ENCODE assay signal across 26 mouse cellular contexts in the genomic region with DNA sequence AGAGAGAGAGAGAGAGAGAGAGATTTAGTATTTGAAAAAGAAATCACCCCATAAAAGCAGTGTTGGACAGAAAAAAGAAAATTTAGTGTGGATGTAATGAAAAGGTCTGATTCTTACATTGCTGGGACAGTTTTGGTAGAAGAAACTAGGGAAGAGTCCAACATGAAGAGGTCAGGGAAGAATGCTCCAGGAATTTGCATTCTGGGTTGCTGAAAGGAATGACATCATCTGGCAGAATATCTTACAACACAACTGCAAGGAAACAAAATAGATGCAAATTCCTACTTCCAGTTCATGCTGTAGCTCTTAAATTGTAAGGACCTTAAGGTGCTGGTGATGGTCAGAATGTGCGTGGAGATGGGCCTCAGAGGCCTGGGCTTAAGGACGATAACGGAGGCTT.
DNase-seq lines count a peak whose midpoint lies in the region; ATAC-seq and TF ChIP-seq lines count a peak whose summit lies in the region.
"Had no signal": no experiment of that assay in that cellular context is flagged by ENCODE, and none has a peak within 500 bp of the region (broad histone marks: within the 10 kb centered on the region; RNA-seq: fewer than 3 reads in every experiment).

No protein-coding gene starts in this region.

- no peak overlapping the region for H3K27ac ChIP-seq in forebrain, embryonic 14.5 days (ENCODE audit: low read depth, low read length)
- no peak overlapping the region for H3K27ac ChIP-seq in forebrain, embryonic 12.5 days
- H3K27ac ChIP-seq in kidney, postnatal 0 days = no peak overlapping the region
- H3K27ac ChIP-seq in kidney, embryonic 16.5 days (ENCODE audit: low read length) = no peak overlapping the region
- H3K27ac ChIP-seq in heart, embryonic 11.5 days (ENCODE audit: low read depth, low read length) = no peak overlapping the region
- H3K27ac ChIP-seq: embryonic facial prominence, embryonic 13.5 days; embryonic facial prominence, embryonic 15.5 days; forebrain, embryonic 10.5 days; forebrain, embryonic 15.5 days had no signal

- in situ Hi-C loops in Patski (cut with MboI; ENCODE audit: low pct_unique_long_range_greater_than_20kb) = no loop called here

- WGBS in forebrain, embryonic 14.5 days = 79% methylated on average over 3 of the region's 3 CpGs
- WGBS in forebrain, embryonic 12.5 days = 91% methylated on average over 3 of the region's 3 CpGs
- WGBS in kidney, postnatal 0 days = 86% methylated on average over 3 of the region's 3 CpGs
- WGBS in kidney, embryonic 16.5 days = 92% methylated on average over 3 of the region's 3 CpGs
- 78% methylated on average over 3 of the region's 3 CpGs for WGBS in heart, embryonic 11.5 days (ENCODE audit: insufficient replicate concordance)

- no peaks in the 10 kb centered on the region for H3K36me3 ChIP-seq in forebrain, embryonic 14.5 days (ENCODE audit: control insufficient read depth, insufficient read depth, low read length)
- H3K36me3 ChIP-seq in forebrain, embryonic 12.5 days (replicated peaks) = no peaks in the 10 kb centered on the region
- H3K36me3 ChIP-seq in kidney, postnatal 0 days (ENCODE audit: insufficient read depth, low read length) = no peaks in the 10 kb centered on the region
- no peaks in the 10 kb centered on the region for H3K36me3 ChIP-seq in kidney, embryonic 16.5 days (ENCODE audit: insufficient read depth, low read length)
- H3K36me3 ChIP-seq in heart, embryonic 11.5 days (ENCODE audit: control insufficient read depth, insufficient read depth, low read length) = no peaks in the 10 kb centered on the region
- H3K36me3 ChIP-seq: embryonic facial prominence, embryonic 15.5 days; forebrain, embryonic 10.5 days; forebrain, embryonic 15.5 days had no signal

- ATAC-seq in forebrain, embryonic 14.5 days = peak; percentile 15; the same call in 1 of the 2 replicates
- ATAC-seq in forebrain, embryonic 12.5 days (ENCODE audit: low FRiP score) = no peak
- no peak for ATAC-seq in kidney, postnatal 0 days (replicated peaks; ENCODE audit: low FRiP score, low read depth)
- no peak for ATAC-seq in kidney, embryonic 16.5 days (ENCODE audit: low FRiP score, low TSS enrichment)
- peak; percentile 76 for ATAC-seq in Patski
- no peak for ATAC-seq in heart, embryonic 11.5 days (replicated peaks; ENCODE audit: insufficient number of reproducible peaks, low FRiP score, low TSS enrichment)
- ATAC-seq: CD4-positive, CD25-positive, alpha-beta regulatory T cell, adult 4 months; forebrain, embryonic 15.5 days had no signal

- H3K4me1 ChIP-seq in forebrain, embryonic 14.5 days (ENCODE audit: control insufficient read depth, insufficient read depth, low read length) = no peaks in the 10 kb centered on the region
- no peaks in the 10 kb centered on the region for H3K4me1 ChIP-seq in forebrain, embryonic 12.5 days
- no peaks in the 10 kb centered on the region for H3K4me1 ChIP-seq in kidney, postnatal 0 days (replicated peaks; ENCODE audit: insufficient read depth, low read length)
- H3K4me1 ChIP-seq in kidney, embryonic 16.5 days (ENCODE audit: insufficient read depth, low read length) = no peaks in the 10 kb centered on the region
- H3K4me1 ChIP-seq in heart, embryonic 11.5 days (ENCODE audit: control insufficient read depth, insufficient read depth, low read length) = no peaks in the 10 kb centered on the region
- H3K4me1 ChIP-seq: embryonic facial prominence, embryonic 15.5 days; forebrain, embryonic 10.5 days; forebrain, embryonic 15.5 days had no signal

- DNase-seq in forebrain, embryonic 14.5 days (ENCODE audit: low spot score) = no peak
- peak; percentile 14 for DNase-seq in kidney, postnatal 0 days (ENCODE audit: low spot score)
- DNase-seq in Muller cell, postnatal 12 days (ENCODE audit: inconsistent ontology term) = peak; percentile 60
- DNase-seq in Patski (ENCODE audit: low read depth, low spot score) = no peak
- no peak for DNase-seq in cerebellum, postnatal 25 days
- DNase-seq: adrenal gland, adult 2 months; adrenal gland, postnatal 10 days; adrenal gland, postnatal 25 days; B cell, adult 2 months; cerebellum, adult 11-12 months; cerebellum, adult 2 months; cerebellum, adult 9-10 months; cerebellum, postnatal 10 days; cerebellum, postnatal 36 days; embryo, embryonic 11 days had no signal

- no peak for TF ChIP-seq CTCF in kidney, postnatal 0 days (IDR thresholded peaks at IDR 0.05; ENCODE audit: low read depth)
- TF ChIP-seq CTCF in Patski (IDR thresholded peaks at IDR 0.05) = no peak

- no peaks in the 10 kb centered on the region for H3K9me3 ChIP-seq in forebrain, embryonic 14.5 days (replicated peaks; ENCODE audit: control insufficient read depth, low read length)
- H3K9me3 ChIP-seq in forebrain, embryonic 12.5 days = no peaks in the 10 kb centered on the region
- H3K9me3 ChIP-seq in kidney, postnatal 0 days (replicated peaks; ENCODE audit: low read length) = no peaks in the 10 kb centered on the region
- H3K9me3 ChIP-seq in kidney, embryonic 16.5 days (ENCODE audit: low read length) = no peaks in the 10 kb centered on the region
- no peaks in the 10 kb centered on the region for H3K9me3 ChIP-seq in heart, embryonic 11.5 days (replicated peaks; ENCODE audit: control insufficient read depth, low read length)
- H3K9me3 ChIP-seq: embryonic facial prominence, embryonic 13.5 days; embryonic facial prominence, embryonic 15.5 days; forebrain, embryonic 10.5 days; forebrain, embryonic 15.5 days; G1E had no signal

- POLR2A ChIA-PET in Patski (lab: Charles Lee) = no interaction called here

- no peak overlapping the region for H3K9ac ChIP-seq in forebrain, embryonic 14.5 days (ENCODE audit: low read length)
- no peak overlapping the region for H3K9ac ChIP-seq in forebrain, embryonic 12.5 days
- no peak overlapping the region for H3K9ac ChIP-seq in kidney, postnatal 0 days (ENCODE audit: low read depth, low read length)
- H3K9ac ChIP-seq in kidney, embryonic 16.5 days (replicated peaks; ENCODE audit: low read length) = no peak overlapping the region
- H3K9ac ChIP-seq in heart, embryonic 11.5 days (ENCODE audit: low read depth, low read length) = no peak overlapping the region
- H3K9ac ChIP-seq: embryonic facial prominence, embryonic 13.5 days; embryonic facial prominence, embryonic 15.5 days; forebrain, embryonic 15.5 days had no signal

- H3K4me3 ChIP-seq in forebrain, embryonic 14.5 days (ENCODE audit: low read depth, low read length) = no peak overlapping the region
- H3K4me3 ChIP-seq in forebrain, embryonic 12.5 days (replicated peaks) = no peak overlapping the region
- no peak overlapping the region for H3K4me3 ChIP-seq in kidney, postnatal 0 days (replicated peaks; ENCODE audit: low read depth, low read length)
- no peak overlapping the region for H3K4me3 ChIP-seq in kidney, embryonic 16.5 days (ENCODE audit: low read length)
- no peak overlapping the region for H3K4me3 ChIP-seq in heart, embryonic 11.5 days (ENCODE audit: low read depth, low read length)
- H3K4me3 ChIP-seq: embryonic facial prominence, embryonic 13.5 days; embryonic facial prominence, embryonic 15.5 days; erythroblast, embryonic 14.5 days; forebrain, embryonic 10.5 days; forebrain, embryonic 15.5 days had no signal

- H3K27me3 ChIP-seq in forebrain, embryonic 14.5 days (replicated peaks; ENCODE audit: control insufficient read depth, insufficient read depth, low read length) = no peaks in the 10 kb centered on the region
- H3K27me3 ChIP-seq in forebrain, embryonic 12.5 days = no peaks in the 10 kb centered on the region
- no peaks in the 10 kb centered on the region for H3K27me3 ChIP-seq in kidney, postnatal 0 days (ENCODE audit: insufficient read depth, low read length)
- no peaks in the 10 kb centered on the region for H3K27me3 ChIP-seq in kidney, embryonic 16.5 days (ENCODE audit: insufficient read depth, low read length)
- no peaks in the 10 kb centered on the region for H3K27me3 ChIP-seq in Patski
- no peaks in the 10 kb centered on the region for H3K27me3 ChIP-seq in heart, embryonic 11.5 days (ENCODE audit: control insufficient read depth, insufficient read depth, low read length)
- H3K27me3 ChIP-seq: CH12.LX; embryonic facial prominence, embryonic 13.5 days; embryonic facial prominence, embryonic 15.5 days; forebrain, embryonic 15.5 days had no signal

- H3K4me2 ChIP-seq in forebrain, embryonic 14.5 days (ENCODE audit: low read length) = no peak overlapping the region
- H3K4me2 ChIP-seq in forebrain, embryonic 12.5 days = no peak overlapping the region
- no peak overlapping the region for H3K4me2 ChIP-seq in kidney, postnatal 0 days (ENCODE audit: low read length)
- H3K4me2 ChIP-seq in kidney, embryonic 16.5 days (replicated peaks; ENCODE audit: low read depth, low read length) = no peak overlapping the region
- H3K4me2 ChIP-seq in heart, embryonic 11.5 days = no peak overlapping the region
- H3K4me2 ChIP-seq: embryonic facial prominence, embryonic 13.5 days; embryonic facial prominence, embryonic 15.5 days; forebrain, embryonic 15.5 days had no signal

- CTCF ChIA-PET in Patski (lab: Charles Lee) = no interaction called here

Comparison
In these comparisons a context has a peak if more than half of its experiments do, and no peak if none do; other contexts are left out.
1. ATAC-seq: peak in forebrain, embryonic 14.5 days (single experiment) and Patski (single experiment); none in forebrain, embryonic 12.5 days (single experiment), kidney, postnatal 0 days (single experiment), kidney, embryonic 16.5 days (single experiment) and heart, embryonic 11.5 days (single experiment).
2. DNase-seq: peak in kidney, postnatal 0 days (single experiment) and Muller cell, postnatal 12 days (single experiment); none in forebrain, embryonic 14.5 days (single experiment), Patski (single experiment) and cerebellum, postnatal 25 days (0 of 2).